Mouse (Mus musculus) limb, embryonic 13.5 days (tissue): ENCODE results near the gene Sftpd. TPM values are rescaled to one million over a fixed set of nuclear protein-coding genes. Genes with fewer than 3 reads are reported as not detected.

Experiments
- ATAC-seq: fragments of 200-750 bp; cut with Nextera tagmentation; 2 replicates; pipeline ENCODE4 v1.8.0; 2017; ENCODE audit warnings: low read depth, moderate number of reproducible peaks, moderate TSS enrichment; ENCODE audit not compliant: low FRiP score
- H3K27ac ChIP-seq: fragments of 300-500 bp; sonication (generic); 2 replicates; pipeline ENCODE4 v1.5.1; 2015; ENCODE audit warnings: inconsistent platforms, mild to moderate bottlenecking, moderate library complexity
- H3K27me3 ChIP-seq: fragments of 300-500 bp; sonication (generic); 2 replicates; pipeline ENCODE4 v1.6.1; 2015; ENCODE audit warnings: mild to moderate bottlenecking, inconsistent platforms
- H3K36me3 ChIP-seq: fragments of 300-500 bp; sonication (generic); 2 replicates; pipeline ENCODE4 v1.6.1; 2015; ENCODE audit warnings: inconsistent platforms, mild to moderate bottlenecking, moderate library complexity
- H3K4me1 ChIP-seq: fragments of 300-500 bp; sonication (generic); 2 replicates; pipeline ENCODE4 v1.6.1; 2015; ENCODE audit warnings: inconsistent platforms
- H3K4me2 ChIP-seq: fragments of 300-500 bp; sonication (generic); replicated peaks from 2 replicates; pipeline ENCODE4 v1.6.1; 2015; ENCODE audit warnings: inconsistent platforms, mild to moderate bottlenecking, moderate library complexity
- H3K4me3 ChIP-seq: fragments of 300-500 bp; sonication (generic); 2 replicates; pipeline ENCODE4 v1.5.1; 2015; ENCODE audit warnings: moderate library complexity, mild to moderate bottlenecking, inconsistent platforms
- H3K9ac ChIP-seq: fragments of 300-500 bp; sonication (generic); 2 replicates; pipeline ENCODE4 v1.6.1; 2015; ENCODE audit warnings: mild to moderate bottlenecking, inconsistent platforms
- H3K9me3 ChIP-seq: fragments of 300-500 bp; sonication (generic); 2 replicates; pipeline ENCODE4 v1.6.1; 2016; ENCODE audit warnings: inconsistent platforms
- WGBS: fragments of 180-500 bp; shearing (Covaris S2); methylation state at CpG from one replicate; pipeline ENCODE4 v1.1.7; 2015; 5-methylcytosine and 5-hydroxymethylcytosine counted together
- polyA plus RNA-seq: library from polyadenylated mRNA; unstranded; fragments of >200 nt; fragmentation: Nextera tagmentation; extraction: Ambion mirVana; gene quantifications from 2 replicates; pipeline ENCODE4 v1.2.1, GENCODE M21; 2015

Sftpd gene
- polyA plus RNA-seq: not detected in 2 replicates

DNA sequence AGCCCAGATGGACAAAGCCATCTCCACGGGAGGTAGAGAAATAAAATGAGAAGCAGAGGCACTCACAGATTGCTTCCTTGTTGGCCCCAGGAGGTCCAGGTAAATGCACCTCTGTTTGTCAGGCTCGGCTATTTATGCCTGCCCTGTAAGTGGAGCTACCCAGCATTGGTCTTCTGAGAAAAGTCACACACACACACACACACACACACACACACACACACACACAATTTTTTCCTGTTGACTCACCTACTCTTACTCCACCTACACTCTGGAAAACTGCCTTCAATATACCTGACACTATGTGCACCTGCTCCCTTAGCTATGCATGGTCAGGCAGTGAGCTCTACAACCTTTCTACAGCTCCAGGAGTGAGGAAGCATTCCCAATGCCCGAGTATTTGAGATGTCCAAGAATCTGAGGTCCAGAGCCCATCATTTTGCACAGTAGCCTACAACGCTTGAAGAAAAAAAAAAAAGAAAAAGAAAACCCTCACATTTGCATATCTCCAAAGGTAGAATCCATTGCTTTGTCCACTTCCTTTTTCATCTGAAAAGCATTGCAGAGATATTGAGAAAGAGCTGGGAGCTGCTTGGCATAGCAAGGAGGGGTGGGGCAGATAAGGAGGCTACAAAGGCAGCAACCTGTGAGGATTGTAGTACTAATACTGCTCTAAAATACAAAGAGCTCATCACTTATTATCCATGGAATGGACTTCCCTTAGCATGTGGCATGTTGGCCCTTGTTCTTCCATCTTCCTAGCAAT, at the start of gene Sftpd:
Gene Sftpd (minus strand): TSS at position 91 of the 763 bp plus-strand sequence.
- no peak within 1 kb of the TSS for H3K4me2 ChIP-seq
- no peaks in the 10 kb centered on the region for H3K27me3 ChIP-seq
- no peak within 1 kb of the TSS for H3K9ac ChIP-seq
- no peak within 1 kb of the TSS for H3K4me3 ChIP-seq
- 68% methylated on average over 4 of the region's 4 CpGs for WGBS
- ATAC-seq: no peak
- H3K9me3 ChIP-seq: no peaks in the 10 kb centered on the region
- H3K4me1 ChIP-seq: no peaks in the 10 kb centered on the region
- H3K36me3 ChIP-seq: no peaks in the 10 kb centered on the region
- H3K27ac ChIP-seq: no peak within 1 kb of the TSS

DNA sequence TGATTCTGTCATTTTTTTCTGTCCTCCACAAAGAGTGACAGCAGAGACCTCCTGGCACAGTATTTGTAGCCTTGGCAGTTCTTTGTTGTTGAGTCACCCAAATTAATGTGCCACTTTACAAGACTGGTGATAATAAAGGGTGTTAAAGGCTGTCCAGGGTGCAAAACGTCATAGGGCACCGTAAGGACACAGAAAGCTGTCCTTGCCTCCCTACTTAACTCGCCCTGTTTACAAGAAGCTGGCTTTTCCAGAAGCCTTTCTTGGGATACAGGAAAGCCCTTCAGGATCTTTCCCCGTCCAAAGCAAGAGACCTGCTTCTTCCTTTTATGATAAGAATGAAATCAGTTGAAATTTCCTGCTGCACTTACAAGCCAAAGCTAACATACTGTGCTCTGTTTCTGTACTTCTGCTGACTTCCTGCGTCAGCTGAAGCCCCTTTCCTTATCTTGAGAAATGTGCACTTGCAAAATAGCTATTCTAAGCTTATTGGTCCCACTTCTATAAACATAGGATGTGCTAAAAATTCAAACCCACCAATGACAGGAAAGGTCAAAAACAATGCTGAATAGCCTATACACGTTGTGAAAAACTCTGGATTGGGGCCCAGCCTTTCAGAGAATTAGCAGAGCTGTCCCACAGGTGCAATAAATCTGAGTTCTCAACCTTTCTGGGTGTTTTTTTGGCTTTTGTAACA, 13.2 kb upstream of the Sftpd start:
- WGBS: 53% methylated on average over 6 of the region's 6 CpGs
- H3K27me3 ChIP-seq: no peaks in the 10 kb centered on the region

DNA sequence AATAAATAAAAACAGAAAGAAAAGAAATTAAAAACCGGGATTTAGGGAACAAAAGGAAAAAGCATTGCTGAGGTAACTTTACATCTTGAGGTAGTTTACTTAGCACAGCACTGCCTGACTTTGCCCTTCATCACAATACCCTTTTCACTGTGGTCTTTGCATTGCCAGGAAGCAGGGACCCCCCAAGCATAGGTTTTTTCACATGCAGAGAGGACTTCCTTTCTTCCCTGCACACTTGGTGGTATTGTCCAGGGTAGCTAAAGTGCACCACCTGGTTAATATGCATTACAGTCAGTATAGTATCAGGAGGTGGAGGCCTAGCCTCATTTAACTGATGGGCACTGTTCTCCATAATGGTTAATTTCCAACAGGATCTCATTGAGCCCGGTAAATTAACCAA, 4.5 kb upstream of the Sftpd start:
- 73% methylated on average over 2 of the region's 2 CpGs for WGBS
- Histone ChIP-seq H3K4me3 (no peak overlapping the region), H3K27ac (no peak overlapping the region), H3K4me1 (no peaks in the 10 kb centered on the region), H3K27me3 (no peaks in the 10 kb centered on the region), H3K9ac (no peak overlapping the region), H3K9me3 (peaks cover 12% of the 10 kb centered on the region), H3K4me2 (no peak overlapping the region), H3K36me3 (no peaks in the 10 kb centered on the region)
- no peak for ATAC-seq

More for the DNA sequence above, 13.2 kb upstream of the Sftpd start:
- Histone ChIP-seq H3K36me3 (no peaks in the 10 kb centered on the region), H3K4me1 (no peaks in the 10 kb centered on the region), H3K27ac (no peak overlapping the region; the same call in 1 of the 2 replicates), H3K4me3 (no peak overlapping the region), H3K9me3 (no peaks in the 10 kb centered on the region), H3K4me2 (no peak overlapping the region), H3K9ac (no peak overlapping the region)
- ATAC-seq: peak; percentile 66; the same call in 1 of the 2 replicates

DNA sequence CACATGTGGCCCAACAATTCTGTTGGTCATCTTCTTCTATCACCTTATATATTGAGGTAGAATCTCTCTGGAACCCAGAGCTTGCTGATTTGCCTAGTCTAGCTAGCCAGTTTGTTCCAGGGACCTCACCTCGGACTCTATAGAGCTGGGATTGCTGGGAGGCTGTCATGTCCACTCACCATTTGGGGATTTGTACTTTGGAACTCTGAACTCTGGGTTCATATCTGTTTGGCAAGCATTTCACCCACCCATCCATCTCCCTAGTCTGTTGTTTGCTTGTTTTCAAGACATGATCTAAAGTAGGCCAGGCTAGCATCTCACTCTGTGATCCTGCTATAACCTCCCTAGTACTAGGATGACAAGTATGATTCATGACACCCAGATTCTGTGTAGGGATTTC, 10.1 kb downstream of the Sftpd start:
- Histone ChIP-seq H3K27me3 (no peaks in the 10 kb centered on the region), H3K9me3 (no peaks in the 10 kb centered on the region), H3K4me1 (no peaks in the 10 kb centered on the region), H3K4me3 (no peak overlapping the region), H3K4me2 (no peak overlapping the region), H3K9ac (no peak overlapping the region), H3K27ac (no peak overlapping the region), H3K36me3 (no peaks in the 10 kb centered on the region)
- no peak for ATAC-seq
- 60% methylated on average over 1 of the region's 1 CpGs for WGBS

DNA sequence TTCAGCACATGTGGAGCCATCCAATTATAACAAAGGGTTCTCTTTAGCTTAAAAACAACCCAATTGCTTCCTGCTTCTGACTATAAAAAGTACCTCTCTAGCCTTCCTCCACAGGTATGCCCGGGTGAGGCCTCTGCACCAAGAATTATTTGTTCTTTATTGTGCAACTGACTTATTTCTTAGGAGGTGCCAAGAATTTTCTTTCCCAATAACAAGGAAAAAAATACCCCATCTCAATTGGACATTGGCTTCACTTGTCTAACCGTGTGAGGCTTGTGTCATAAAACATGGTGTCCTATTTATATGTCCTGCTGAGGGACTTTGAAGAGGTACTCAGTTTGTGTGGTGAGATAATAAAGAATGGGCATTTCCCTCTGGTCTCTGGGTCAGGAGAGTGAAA, 14.4 kb downstream of the Sftpd start:
- H3K4me3 ChIP-seq: no peak overlapping the region
- 81% methylated on average over 2 of the region's 2 CpGs for WGBS

DNA sequence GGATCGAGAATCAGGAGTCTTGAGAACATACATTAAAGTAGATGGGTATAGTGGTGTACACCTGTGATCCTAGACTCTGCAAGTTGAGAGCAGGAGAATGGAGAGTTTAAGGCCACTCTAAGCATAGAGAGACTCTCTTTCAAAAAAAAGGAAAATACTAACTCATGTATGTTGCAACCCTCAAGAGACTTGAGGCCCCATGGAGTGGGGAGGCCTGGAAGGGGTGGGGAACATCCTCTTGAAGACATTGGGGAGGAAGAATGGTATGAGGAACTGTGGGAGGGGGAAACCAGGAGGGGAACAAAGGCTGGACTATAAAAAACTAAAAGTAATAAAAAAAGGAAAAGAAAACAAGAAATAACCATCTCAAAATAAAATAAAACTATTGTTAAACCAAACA, 16.4 kb downstream of the Sftpd start:
- WGBS: 81% methylated on average over 1 of the region's 1 CpGs
- H3K9ac ChIP-seq: no peak overlapping the region
- H3K4me3 ChIP-seq: no peak overlapping the region
- no peaks in the 10 kb centered on the region for H3K27me3 ChIP-seq
- H3K9me3 ChIP-seq: no peaks in the 10 kb centered on the region
- H3K4me2 ChIP-seq: no peak overlapping the region
- no peak overlapping the region for H3K27ac ChIP-seq
- H3K4me1 ChIP-seq: no peaks in the 10 kb centered on the region
- ATAC-seq: no peak
- H3K36me3 ChIP-seq: no peaks in the 10 kb centered on the region

More for the DNA sequence above, 14.4 kb downstream of the Sftpd start:
- H3K4me2 ChIP-seq: no peak overlapping the region
- no peaks in the 10 kb centered on the region for H3K4me1 ChIP-seq
- H3K9me3 ChIP-seq: no peaks in the 10 kb centered on the region
- H3K27me3 ChIP-seq: no peaks in the 10 kb centered on the region
- no peaks in the 10 kb centered on the region for H3K36me3 ChIP-seq
- H3K27ac ChIP-seq: no peak overlapping the region
- H3K9ac ChIP-seq: no peak overlapping the region
- ATAC-seq: no peak

DNA sequence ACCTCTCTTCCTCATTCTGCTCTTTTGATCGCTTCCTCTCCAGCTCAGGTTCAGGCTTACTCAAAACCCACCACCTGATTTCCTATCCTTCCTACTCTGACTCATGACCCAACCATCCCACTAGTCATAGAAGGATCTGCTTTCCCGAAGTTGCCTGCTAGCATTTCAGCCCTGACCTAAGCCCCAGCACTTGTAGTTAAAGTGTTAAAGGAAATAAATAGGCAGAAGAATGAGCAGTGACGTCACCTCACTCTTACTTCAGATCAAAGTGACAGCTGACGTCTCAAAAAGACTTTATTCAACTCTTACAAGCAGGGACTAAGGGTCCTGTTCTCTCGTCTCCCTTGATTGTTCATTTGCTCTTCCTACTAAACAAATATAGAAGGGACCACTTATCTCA, 17.7 kb downstream of the Sftpd start:
- Histone ChIP-seq H3K9ac (no peak overlapping the region), H3K27ac (no peak overlapping the region), H3K4me1 (no peaks in the 10 kb centered on the region), H3K36me3 (no peaks in the 10 kb centered on the region), H3K27me3 (no peaks in the 10 kb centered on the region), H3K4me2 (no peak overlapping the region), H3K4me3 (no peak overlapping the region), H3K9me3 (no peaks in the 10 kb centered on the region)
- ATAC-seq: no peak
- WGBS: 58% methylated on average over 5 of the region's 5 CpGs

DNA sequence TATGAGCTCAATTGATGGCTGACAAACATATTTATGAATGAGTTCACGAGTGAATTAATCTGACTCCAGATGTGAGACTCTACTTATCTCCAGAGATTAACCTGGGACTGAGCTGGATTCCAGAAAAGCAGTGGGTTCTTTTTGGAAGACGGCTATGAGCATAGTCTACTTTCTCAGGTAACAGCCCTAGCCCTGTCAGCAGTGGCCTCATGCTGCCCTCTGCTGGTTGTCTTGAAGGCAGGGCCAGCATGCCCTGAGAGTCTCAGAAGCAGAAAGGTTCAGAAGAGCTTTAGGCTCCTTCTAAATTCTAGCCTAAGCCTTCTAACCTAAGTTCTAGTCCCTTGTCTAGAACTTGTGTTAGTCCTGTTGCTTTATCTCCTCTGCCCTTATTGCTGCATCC, 22.3 kb downstream of the Sftpd start:
- no peaks in the 10 kb centered on the region for H3K36me3 ChIP-seq
- H3K9me3 ChIP-seq: no peaks in the 10 kb centered on the region
- 13% methylated on average over 2 of the region's 2 CpGs for WGBS
- no peaks in the 10 kb centered on the region for H3K27me3 ChIP-seq
- no peak overlapping the region for H3K9ac ChIP-seq
- no peak for ATAC-seq
- H3K4me1 ChIP-seq: no peaks in the 10 kb centered on the region
- H3K4me3 ChIP-seq: no peak overlapping the region
- no peak overlapping the region for H3K4me2 ChIP-seq
- no peak overlapping the region for H3K27ac ChIP-seq

DNA sequence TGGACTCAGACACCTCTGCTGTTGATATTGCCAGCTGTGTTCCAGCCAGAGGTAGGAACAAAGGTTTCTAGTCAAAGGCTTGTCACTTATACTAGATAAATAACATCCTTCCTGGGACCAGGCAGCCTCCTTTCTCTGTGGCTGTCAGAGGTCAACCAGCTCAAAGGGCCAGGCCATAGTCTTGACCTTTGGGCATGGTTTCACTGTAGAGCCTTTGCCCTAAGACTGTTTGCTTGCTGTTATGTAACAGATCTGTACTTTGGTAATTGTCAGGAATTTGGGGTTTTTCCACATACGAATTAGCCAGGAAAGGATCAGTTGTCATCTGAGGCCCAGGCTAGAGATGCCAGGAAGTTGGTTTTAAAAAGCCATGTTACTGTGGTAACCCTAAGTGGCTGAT, 24.2 kb downstream of the Sftpd start:
- WGBS: 42% methylated on average over 1 of the region's 1 CpGs
- Histone ChIP-seq H3K27ac (no peak overlapping the region), H3K36me3 (no peaks in the 10 kb centered on the region), H3K4me2 (no peak overlapping the region), H3K4me3 (no peak overlapping the region), H3K9ac (no peak overlapping the region), H3K9me3 (no peaks in the 10 kb centered on the region), H3K4me1 (no peaks in the 10 kb centered on the region), H3K27me3 (no peaks in the 10 kb centered on the region)
- ATAC-seq: no peak

DNA sequence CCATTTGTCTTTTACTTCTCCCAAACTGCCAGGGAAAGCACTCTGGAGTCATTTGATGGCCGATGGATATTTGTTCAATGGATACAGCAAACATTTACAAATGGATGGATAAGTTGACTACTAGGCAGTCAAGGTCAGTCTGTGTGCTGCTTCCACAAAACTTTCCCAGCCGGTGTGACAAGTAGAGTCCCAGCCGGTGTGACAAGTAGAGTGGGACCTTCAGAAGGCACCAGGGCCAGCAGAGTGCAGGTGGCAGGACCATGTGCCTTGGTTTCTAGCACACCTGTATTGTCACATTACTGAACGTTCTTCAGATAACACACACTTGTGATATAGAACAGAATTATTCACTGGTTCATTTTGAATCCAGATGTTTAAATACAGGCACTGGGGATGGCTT, 24.9 kb downstream of the Sftpd start:
- no peak overlapping the region for H3K4me2 ChIP-seq
- no peak for ATAC-seq
- whole genome bisulfite sequencing: 90% methylated on average over 4 of the region's 4 CpGs
- H3K9me3 ChIP-seq: no peaks in the 10 kb centered on the region
- H3K27me3 ChIP-seq: no peaks in the 10 kb centered on the region
- H3K36me3 ChIP-seq: no peaks in the 10 kb centered on the region
- H3K4me1 ChIP-seq: no peaks in the 10 kb centered on the region
- no peak overlapping the region for H3K9ac ChIP-seq
- no peak overlapping the region for H3K27ac ChIP-seq
- H3K4me3 ChIP-seq: no peak overlapping the region

DNA sequence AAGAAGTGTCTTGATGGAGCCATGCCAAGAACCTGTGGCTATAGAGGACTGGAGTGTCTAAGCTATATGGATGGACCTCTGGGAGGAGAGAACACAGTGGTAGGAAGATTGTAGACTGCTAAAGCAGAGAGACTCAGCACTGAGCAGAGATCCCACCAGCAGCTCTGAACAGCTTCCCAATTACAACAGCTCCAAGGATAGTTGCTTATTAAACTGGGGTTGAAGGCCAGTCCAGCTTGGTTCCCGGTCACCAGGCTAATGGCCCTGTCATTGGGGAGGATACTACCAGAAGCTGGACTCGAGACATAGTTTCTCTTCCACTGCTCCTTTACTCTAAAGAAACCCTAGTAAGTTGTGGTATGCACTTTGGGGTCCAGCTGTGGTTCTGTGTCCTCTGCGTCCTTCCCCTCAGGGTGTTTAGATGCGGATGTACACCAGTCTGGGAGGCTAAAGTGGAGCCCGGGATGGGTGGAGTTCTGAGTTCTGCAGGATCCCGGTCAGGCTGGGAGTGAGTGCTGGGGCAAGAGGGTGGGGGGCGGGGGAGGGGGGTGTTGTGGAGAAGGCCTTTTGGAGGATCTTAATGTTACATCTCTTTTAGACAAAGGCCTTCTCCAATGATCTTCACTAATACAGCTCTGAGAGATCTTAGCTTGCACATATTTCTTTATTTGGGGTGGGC, 33.6 kb downstream of the Sftpd start, which contains the start of gene Mbl1:
Gene Mbl1 (plus strand): TSS at position 239 of the 679 bp plus-strand sequence.
- ATAC-seq: no peak
- Histone ChIP-seq H3K4me2 (no peak within 1 kb of the TSS), H3K9me3 (no peaks in the 10 kb centered on the region), H3K27me3 (no peaks in the 10 kb centered on the region), H3K36me3 (no peaks in the 10 kb centered on the region), H3K4me1 (no peaks in the 10 kb centered on the region), H3K9ac (no peak within 1 kb of the TSS), H3K27ac (no peak within 1 kb of the TSS), H3K4me3 (no peak within 1 kb of the TSS)
- WGBS: 82% methylated on average over 7 of the region's 7 CpGs

DNA sequence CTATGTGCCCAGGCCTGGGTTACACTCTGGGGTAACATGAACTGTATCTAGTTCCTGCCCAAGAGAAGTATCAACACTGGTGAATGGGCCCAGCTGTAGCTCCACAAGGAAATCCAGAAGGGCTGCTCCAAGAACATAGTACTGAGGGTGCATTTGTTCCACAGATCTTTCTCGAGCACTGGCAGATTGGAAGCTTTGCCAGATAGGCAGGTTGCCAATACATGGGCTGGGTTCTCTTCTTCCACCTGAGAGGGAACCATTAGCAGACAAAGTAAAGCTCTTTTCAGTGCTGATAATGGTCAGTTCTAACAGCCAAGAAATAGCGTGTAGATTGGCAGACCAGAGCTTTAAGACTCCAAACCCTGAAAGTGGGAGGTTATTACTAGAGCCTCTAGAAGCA, 37.6 kb downstream of the Sftpd start:
- Histone ChIP-seq H3K4me3 (no peak overlapping the region), H3K36me3 (no peaks in the 10 kb centered on the region), H3K27me3 (no peaks in the 10 kb centered on the region), H3K27ac (no peak overlapping the region), H3K4me1 (no peaks in the 10 kb centered on the region), H3K4me2 (no peak overlapping the region), H3K9ac (no peak overlapping the region), H3K9me3 (no peaks in the 10 kb centered on the region)
- 86% methylated on average over 2 of the region's 2 CpGs for WGBS
- ATAC-seq: no peak
